Mouse (Mus musculus) right cerebral cortex, postnatal 25 days (tissue): Measurements from ENCODE around the gene Nup210.
A peak's percentile ranks its signal among the peaks of the same experiment; 100 is the strongest.
"Not testable (repeated sequence)": the region's sequence is repeated elsewhere in the genome, so short reads cannot be mapped to it uniquely, and the experiment has no call there.

Source experiments
- DNase-seq: peaks from one replicate; pipeline ENCODE4 v3.0.0; 2022

Gene Nup210

DNA sequence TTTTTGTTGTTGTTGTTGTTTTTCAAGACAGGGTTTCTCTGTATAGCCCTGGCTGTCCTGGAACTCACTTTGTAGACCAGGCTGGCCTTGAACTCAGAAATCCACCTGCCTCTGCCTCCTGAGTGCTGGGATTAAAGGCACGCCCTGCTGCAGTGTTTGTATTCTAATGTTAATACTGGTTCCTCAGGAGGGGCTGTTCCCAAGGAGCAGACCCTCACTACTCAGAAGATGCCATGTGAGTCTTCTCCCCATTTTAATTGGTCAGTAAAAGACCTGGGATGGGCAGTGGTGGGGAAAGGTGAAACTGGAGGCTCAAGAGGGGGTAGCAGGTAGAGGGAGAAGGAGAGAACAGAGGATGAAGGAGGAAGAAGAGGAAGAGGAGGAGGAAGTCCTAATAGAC is 13.2 kb downstream of the Nup210 start:
- not testable (repeated sequence) for DNase-seq

DNA sequence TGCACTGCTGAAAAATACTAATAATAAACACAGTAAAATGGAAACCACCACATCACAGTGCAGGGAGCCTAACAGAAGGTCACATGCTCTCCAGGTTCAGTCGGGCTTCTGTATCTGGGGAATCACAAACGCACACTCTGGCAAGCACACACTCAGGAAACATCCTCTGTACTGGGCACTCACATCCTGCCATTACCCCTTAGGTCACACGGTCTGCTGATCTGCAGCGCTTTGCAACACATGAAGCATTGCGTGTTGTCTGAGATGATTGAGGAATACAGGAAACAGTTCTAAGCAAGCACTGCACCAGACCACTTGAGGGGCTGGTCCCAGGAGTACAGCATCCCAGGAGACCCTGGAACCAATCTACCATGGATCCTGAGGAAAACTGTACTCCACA is 16.0 kb downstream of the Nup210 start:
- DNase-seq: no peak

DNA sequence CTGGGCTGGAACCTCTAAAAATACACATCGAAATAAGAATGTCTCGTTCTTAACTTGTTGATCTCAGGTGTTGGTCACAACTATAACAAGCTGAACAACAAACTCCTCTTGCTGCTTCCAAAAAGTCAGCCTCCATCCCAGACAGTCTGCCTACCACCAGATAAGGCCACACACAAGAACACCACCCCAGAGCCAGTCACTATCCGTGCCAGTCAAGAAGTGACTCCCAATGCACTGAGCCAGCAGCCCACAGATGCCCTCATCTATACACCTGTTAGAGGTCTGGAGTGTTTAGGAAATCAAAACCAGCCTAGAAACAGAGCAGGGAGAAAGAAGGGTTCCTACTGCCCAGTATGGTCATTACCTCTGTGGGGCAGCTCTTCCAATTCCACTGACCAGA is 18.8 kb downstream of the Nup210 start:
- DNase-seq: no peak

DNA sequence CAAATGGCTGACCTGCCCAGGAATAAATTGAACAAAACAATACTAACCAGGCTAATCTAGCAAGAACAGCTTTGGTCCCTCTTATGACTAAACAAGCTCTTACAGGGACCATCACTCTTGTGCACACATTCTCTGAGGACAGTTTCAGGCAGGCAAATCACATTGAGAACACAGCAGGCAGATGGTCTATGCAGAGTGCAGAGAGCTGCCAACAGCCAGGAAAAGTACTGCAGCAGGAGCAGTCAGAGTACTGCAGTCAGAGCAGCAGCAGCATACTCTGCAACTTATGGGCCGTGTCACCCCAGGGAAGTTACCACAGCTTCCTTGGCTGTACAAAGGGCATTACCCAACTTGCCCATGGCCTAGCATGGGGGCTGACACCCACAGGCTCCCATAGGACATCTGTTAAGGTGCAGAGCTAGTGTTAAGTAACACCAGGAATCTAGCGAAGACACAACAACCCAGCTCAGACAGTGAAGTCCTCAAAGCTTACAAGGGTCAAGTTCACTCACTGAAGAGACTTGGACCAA is 21.5 kb downstream of the Nup210 start:
- DNase-seq: no peak

DNA sequence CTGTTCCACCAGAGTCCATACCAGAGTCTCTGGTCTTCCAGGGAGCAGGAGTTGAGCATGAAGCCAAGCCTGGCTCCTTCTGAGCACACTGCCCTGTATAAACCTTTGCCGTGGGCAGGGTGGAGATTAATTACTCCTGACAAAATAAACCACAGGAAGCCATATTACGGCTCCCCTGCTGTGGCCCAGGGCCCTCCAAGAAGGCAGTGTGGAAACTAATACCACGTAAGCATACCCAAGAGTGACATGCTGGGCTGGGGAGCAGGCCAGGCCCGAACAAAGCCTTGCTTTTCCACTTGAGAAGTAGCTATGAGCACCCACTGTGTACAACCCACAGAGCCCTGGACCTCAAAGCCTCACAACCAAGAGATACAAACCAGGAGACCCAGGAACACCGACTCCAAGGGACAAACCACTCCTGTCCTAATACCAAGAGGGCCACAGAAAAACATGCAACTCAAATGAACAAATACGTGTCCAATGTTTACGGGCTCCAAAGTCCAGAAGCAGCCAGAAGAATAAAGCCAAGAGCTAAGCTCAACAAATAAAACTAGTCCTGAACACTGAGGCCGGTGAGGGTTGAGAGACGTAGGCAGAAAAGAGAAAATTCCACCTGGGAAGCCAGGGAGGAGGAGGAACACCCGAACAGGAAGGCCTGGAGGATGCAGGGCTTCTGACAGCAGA is 24.3 kb downstream of the Nup210 start:
- no peak for DNase-seq

DNA sequence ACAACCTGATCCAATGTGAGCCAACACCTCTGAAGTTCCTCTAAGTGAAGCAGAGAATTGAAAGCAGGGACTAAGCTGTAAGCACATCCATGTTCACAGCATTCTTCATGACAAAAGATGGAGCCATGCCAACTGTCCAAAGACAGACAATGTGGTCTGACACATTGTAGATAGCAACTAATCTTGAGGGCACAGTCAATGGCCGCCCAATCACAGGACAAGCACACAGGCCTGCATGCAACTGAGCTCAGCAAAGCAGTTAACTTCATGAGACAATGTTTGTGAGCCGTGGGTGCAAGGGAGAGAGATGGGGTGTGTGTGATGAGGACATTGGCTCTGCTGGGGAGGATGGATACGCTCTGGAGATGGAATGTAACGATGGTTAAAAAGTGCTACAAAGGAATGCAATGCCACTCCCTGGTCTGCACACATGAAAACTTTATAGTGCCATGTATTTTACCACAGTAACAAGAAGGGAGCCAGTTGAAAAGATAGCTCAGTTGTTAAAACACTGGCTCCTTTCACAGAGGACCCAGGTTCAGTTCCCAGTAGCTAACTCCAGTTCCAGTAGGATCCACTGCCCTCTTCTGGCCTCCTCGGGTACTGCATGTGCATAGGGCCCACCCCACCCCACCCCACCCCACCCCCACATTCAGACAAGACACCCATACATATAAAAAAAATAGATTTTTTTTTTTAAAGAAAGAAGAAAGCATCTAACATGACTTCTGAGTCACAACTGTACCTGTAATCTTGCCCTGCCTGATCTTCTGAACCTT is 31.3 kb downstream of the Nup210 start:
- DNase-seq: no peak

DNA sequence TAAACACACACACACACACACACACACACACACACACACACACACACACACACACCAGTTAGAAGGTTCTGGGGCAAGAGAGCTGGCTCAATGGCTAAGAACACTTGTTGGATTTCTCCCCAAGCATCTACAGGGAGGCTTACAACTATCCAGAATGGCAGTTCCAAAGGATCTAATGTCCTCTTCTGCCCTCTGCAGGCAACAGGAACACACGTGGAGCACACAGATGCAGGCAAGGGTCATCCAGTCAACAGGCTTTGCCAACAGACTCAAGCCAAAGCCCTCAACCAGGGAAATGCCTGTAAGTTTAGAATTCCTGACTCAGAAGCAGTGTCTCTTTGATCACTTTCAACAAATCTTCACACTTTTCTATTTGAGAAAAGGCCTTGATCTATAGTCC is 36.6 kb downstream of the Nup210 start:
- DNase-seq: no peak

DNA sequence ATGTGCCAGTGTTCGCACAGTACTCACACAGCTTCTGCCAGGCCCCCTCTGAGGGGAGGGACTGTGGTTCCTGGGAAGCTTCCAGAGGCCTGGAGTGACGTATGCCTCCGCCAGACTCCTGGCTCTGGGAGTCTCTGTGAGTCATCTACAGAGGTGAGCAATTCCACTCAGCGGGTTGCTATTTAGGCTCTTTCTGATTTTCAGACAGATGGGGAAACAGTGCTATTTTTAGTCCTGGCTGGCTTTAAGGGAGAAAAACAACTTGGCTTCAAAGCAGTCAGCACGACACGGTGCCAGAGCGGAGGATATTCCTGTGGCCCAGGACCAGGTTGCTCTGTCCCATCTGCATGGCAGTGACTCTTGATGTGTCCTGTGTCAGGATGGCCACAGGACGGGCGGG is 40.4 kb downstream of the Nup210 start:
- DNase-seq: peak; percentile 84

DNA sequence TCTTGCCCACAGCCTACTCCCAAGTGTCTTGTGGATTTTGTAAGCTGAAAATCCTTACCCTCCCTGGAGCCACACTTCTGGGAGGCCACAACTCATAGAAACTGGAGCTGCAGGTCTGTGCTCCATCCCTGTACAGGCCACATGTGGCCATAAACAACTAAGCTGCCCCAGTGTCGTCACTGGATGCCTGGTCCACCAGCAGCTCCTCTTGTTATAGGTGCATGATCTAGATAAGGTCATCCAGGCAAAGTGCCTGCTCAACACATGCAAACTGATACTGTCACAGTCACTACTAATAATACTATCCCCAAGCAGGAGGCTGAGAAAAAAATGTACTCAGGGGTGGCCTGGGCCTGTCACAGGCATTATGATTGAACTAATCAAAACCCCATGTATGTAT is 48.1 kb downstream of the Nup210 start:
- DNase-seq: no peak

DNA sequence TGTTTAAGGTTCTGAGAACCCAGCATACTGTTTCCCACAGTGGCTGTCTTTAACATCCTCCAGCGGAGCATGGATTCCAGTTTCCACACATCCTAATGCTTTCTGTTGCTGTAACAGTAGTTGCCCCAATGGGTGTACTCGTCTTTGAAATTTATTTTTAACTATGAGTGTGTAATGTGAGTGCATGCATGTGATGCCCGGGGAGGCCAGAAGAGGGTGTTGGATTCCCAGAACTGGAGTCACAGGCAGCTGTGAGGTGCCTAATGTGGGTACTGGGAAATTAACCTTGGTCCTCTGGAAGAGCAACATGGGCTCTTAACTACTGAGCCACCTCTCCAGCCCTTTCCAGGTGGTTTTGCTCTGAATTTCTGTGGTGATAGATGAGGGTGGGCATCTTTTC is 49.6 kb downstream of the Nup210 start:
- no peak for DNase-seq

DNA sequence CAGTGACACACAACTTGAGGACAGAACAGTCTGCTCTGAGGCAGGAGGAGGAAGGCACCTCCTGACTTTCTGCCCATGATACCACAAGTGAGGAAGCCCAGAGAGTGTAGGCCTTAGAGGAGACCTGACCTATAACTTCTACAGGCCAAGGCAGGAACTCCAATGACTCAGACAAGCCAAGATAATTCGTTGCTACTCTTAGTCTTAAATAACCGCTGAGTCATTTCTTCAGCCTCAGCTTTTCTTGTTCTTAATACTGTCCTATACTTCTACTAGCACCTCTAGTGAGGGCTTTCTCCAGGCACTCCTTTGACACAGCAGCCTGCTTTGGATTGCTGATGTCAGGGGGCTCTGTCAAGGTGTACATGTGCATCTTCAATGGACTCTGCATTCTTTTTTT is 55.3 kb downstream of the Nup210 start:
- DNase-seq: no peak

DNA sequence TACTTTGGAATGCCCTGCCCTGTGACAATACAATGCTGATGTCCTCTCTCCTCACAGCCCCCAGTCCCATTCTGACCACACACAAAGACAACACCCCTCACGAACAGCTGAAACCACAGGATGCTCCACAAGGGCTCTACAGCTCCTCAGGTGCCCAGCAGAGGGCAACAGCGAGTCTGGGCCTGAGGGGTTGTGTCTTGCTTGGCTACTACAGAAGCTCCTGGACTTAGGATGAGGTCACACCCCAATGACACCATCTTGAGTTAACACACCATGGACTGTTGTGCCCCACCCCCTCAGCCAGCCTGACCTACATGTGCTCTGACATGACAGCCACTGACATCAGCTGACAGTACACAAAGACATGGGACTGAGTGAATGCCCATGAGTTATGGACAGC is 56.9 kb downstream of the Nup210 start:
- DNase-seq: no peak

DNA sequence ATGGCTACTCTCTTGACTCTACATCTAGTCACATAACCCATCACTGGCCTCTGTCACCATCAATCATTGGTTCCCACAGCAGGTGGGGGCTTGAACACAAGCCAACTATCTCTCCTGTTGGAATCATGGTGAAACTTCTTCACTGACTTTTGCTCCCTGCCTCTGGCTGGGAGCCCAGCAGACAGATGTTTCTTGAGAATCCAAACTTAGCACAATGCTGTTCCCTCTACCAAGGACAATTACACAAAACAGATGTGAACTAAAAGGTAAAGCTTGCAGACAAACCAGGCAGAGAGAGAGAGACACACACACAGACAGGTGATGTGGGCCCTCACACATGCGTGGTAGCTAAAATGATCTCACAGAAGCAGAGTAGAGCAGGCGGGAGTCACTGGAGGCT is 58.6 kb downstream of the Nup210 start:
- no peak for DNase-seq

DNA sequence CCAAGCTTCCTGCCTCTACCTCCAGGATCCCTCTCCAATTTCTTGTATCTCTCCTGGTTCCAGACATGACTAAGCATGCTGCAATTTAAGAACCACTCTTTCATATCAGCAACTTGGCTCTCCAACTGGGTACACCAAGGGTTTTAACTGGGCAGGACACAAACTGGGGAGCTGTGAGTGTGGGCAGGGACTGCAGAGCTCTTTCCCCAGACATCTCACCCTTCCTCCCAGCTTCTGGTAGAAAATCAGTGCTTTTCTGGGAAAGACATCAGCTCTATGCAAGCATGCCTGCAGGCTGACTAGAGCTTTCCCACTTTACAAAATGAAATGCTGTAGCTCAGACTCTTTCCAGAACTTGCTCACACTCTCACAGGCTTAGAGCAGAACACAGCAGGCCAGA is 60.3 kb downstream of the Nup210 start:
- DNase-seq: no peak

DNA sequence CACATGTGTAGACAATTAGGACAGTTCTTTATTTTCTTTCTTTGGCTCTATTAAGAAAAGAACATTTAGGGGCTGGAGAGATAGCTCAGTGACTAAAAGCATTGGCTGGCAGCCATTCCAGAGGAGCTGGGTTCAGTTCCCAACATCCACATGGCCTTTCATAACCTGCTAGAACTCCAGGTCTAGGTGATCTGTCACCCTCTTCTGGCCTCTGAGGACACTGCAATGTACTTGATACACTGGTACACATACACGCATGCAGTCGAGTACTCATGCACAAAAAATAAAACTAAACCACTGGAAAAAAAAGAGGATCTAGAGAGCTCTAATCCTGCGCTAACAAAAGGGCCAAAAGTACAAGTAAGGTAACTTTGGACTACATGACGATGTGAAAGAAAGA is 64.1 kb downstream of the Nup210 start:
- DNase-seq: no peak

DNA sequence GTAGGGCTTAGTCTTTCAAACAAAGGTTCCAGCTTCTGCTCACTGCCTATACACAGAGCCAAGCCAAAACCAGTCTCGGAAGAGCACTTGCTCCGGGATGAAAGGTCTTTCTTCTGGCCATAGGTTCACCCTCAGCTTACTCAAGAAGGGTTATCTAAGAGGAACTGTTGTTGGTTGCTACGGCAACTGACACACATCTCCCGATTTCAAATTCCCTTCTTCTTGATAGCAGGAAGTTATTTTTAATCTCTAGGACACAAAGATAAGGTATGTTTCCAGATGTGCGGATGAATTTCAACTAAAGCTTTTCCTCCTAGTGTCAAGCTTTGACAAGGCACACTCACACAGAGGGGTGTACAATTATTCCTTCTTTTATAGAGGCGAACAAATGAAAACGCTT is 68.6 kb downstream of the Nup210 start:
- no peak for DNase-seq

DNA sequence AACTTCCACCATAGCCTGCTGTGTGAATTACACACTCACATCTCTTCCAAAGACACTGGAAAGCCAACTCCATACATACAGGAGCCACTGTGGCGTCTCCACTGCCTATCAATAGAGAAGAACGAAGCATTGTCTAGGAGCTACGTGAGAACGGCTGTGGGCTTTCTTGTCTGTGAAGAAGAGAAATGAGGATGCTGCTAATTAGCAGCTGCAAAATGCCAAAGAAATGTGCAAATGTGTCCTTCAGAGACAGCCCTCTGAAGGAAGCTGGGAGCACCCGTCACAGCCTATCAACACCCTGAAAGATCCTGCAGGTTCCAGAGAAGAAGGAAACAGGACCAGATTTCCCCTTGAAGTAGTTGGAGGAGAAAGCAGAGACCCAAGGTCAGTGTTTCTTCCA is 69.2 kb downstream of the Nup210 start:
- no peak for DNase-seq

DNA sequence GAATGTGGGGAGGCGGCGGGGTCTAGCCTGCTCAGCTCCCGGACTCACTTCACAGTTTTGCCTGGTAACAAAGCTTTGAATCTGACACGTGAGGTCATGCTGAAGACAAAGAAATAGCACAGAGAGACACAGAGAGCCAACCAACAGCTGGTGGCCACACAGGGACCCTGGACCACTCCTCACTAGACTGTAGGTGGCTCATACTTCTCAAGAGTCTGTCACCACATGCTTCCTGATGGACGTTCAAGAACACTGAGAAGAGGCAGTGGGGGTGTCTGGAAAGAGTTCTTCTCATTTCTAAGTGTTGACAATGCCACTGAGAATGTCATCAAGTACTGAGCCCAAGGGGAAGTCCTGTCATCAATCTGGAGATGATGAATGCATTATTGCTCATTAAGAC is 70.4 kb downstream of the Nup210 start:
- DNase-seq: no peak

DNA sequence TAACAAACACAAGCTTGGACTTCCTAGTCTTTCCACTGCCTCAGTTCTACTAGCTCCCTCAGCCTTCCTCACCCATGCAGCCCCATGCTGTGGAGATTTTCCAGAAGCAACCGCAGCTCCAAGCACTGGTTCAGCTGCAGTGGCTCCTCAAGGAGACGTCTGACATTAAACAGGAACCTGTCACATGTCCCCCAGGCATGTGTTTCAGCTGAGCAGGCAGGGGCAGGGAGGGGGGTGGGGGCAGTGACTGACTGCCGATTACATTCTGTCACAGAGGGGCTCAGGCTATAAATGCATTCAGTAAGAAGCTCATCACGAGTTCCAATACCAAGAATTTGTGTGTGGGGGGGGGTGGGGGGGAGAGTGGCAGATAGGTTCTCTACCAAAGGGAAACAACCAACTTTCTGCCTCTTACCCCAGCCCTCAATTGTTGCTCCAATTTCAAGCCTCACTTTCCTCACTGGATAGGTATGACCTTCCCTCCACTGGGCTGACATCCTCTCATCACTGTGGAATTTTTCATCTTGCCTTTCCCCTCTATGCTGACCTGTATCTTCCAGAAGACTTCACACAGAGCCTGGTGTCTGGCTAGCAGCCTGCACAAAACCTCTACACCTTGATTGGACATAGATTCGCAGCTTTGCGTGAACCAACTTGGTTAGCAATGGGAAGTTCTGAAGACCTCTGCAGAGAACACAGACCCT is 71.8 kb downstream of the Nup210 start:
- DNase-seq: no peak

DNA sequence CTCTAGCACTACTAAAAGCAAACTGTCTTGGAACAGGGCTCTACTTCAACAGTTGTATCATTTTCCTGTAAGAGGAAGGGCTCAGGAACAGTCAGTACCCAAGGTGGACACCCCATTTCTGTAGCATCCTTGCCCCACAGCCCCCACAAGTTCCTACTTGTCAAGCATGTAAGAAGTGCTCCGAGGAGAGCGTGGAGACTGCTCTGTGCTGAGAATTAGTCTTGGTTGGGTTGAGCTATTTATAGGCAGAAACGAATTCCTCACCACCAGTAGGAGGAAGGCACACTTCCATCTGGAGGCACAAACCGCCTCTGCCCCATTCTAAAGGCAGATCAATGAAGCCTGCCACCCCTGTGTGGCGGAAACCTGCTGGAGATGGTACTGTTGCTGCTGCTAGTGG is 75.3 kb downstream of the Nup210 start:
- peak; percentile 61 for DNase-seq

DNA sequence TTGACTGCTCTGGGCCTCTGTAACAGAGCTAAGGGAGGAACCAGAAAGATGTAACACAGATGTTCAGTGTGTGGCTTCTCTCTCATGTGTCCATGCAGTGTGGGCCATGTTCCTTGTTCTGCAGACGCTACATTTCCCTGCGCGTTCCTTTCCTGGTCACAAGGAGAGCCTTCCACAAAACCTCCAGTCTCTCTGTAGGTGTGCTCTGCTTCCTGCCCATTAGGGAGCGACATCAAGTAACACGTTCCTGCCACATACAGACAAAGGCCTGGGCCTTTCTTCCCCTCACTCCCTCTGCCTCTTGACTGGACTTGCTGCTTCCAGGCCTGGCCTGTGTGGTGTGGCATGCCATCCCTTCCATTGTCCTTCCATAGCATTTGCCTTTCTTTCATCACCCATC is 88.4 kb downstream of the Nup210 start:
- no peak for DNase-seq

DNA sequence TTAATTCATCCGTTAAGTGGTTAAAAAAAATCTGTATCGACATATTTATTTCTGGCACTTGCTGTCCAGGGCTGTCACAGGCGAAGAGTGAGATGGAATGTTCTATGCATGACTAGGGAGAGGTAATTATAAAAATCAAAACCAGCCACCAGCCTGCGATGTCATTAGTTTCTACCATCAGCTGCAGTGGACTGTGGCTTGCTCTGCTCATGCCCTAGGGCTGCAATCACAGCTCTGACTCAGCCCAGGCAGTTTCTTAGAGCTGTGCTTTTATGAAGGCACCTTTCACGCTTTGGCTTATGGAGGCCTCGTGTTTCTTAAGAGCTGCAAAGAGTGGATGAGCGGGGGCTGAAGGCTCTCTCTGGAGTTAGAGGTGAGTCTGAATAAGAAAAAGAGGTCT is 95.8 kb downstream of the Nup210 start:
- no peak for DNase-seq

DNA sequence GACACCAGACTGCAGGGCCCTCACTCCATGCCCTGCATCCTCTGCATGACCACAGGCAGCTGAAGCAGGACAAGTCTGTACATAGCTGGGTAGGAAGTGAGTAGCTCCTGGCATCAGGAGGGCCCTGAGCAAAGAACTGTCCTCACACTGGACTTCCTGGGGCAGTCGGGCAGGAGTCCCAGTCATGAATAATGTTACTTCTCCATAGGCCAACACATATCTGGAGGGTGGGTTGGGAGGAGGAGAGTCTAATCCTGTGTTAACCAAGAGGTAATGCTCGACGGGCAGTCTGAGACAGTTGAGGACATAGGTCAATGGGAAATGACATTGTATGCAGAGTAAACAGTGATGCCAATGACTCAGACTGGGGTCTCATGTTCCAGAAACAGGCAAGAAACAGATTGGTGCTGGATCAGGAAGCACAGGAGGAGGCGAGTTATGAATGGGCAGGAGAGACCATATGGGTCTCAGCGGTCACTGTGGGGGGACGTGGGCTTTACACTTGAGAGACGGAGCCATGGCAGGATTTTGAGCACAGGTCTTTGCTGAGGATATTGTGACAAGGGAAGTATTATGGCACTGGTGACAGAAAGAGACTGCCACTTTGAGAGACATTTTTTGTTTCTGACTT is 99.9 kb downstream of the Nup210 start:
- DNase-seq: no peak
